Mouse (Mus musculus): ENCODE results near the gene Hrct1. TPM values are rescaled to one million over a fixed set of nuclear protein-coding genes. Genes with fewer than 3 reads are reported as not detected.
A peak's percentile ranks its signal among the peaks of the same experiment; 100 is the strongest.

Hrct1 gene
- total and polyA plus RNA-seq, 3 experiments, result not detected

DNA sequence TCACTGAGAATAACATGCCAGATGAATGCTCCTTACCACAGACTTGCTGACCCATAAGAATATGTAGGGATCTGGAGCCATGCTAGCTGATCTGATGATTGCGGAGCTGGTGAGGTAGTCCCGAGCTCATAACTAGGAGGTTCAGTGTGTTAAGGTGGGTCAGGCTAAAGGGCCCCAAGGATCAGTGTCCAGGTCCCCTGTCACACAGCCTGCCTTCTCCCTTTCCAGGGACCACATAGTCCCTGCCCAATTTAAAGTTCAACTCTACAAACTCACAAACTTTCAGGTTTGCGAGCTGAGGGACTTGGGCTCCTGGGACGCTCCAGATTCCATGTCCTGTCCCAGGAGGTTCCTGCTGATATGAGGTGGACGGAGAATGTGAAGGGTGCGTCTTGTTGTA lies 26.3 kb upstream of the Hrct1 start, which contains the start of gene Olfr70:
Olfr70 (minus strand) TSS at position 101 of the 400 bp plus-strand sequence.
- H3K9ac ChIP-seq (ENCODE audit: insufficient read depth, low read depth), result no peak within 1 kb of the TSS

GRCm38 (mm10) chr4:43703439-43703838 lies 23.5 kb upstream of the Hrct1 start:
- Histone ChIP-seq H3K9me3 (replicated peaks; ENCODE audit: low read length) (no peaks in the 10 kb centered on the region), H3K4me2 (ENCODE audit: insufficient read depth, low read depth, poor library complexity, severe bottlenecking) (no peak overlapping the region), H3K27ac (ENCODE audit: insufficient read depth, low read depth) (no peak overlapping the region), H3K27me3 (replicated peaks) (peaks cover 94% of the 10 kb centered on the region), H3K9ac (ENCODE audit: insufficient read depth, low read depth) (no peak overlapping the region), H3K4me3 (replicated peaks in 1 of 3; ENCODE audit: low read depth in 2 of 3, low read length in 2 of 3, poor library complexity in 1 of 3) (no peak overlapping the region), H3K36me3 (replicated peaks in 1 of 2; ENCODE audit: control insufficient read depth in 1 of 2, insufficient read depth in 1 of 2, low read length in 1 of 2) (no peaks in the 10 kb centered on the region), H3K79me2 (replicated peaks; ENCODE audit: control insufficient read depth, extremely low read depth, insufficient read depth, poor library complexity, severe bottlenecking) (no peaks in the 10 kb centered on the region), H3K4me1 (ENCODE audit: control insufficient read depth in 1 of 2, insufficient read depth in 2 of 2) (no peaks in the 10 kb centered on the region)
- TF ChIP-seq EP300 (IDR thresholded peaks at IDR 0.05; ENCODE audit: low read length) (no peak), BHLHE40 (IDR thresholded peaks at IDR 0.05; ENCODE audit: low read depth, low read length) (no peak), MAZ (IDR thresholded peaks at IDR 0.05; ENCODE audit: low read depth, low read length) (no peak), RCOR1 (conservative IDR thresholded peaks at IDR 0.05; ENCODE audit: low read depth, low read length) (no peak), E2F4 (IDR thresholded peaks at IDR 0.05; ENCODE audit: insufficient replicate concordance, low read depth, low read length) (no peak), CTCF (conservative IDR thresholded peaks at IDR 0.05 in 1 of 2, IDR thresholded peaks at IDR 0.05 in 1 of 2; ENCODE audit: low read depth in 2 of 2, low read length in 2 of 2) (peak; percentile 29 to 46), TCF12 (IDR thresholded peaks at IDR 0.05; ENCODE audit: low read depth, low read length) (no peak), ZC3H11A (IDR thresholded peaks at IDR 0.05; ENCODE audit: low read depth, low read length) (no peak), ZKSCAN1 (IDR thresholded peaks at IDR 0.05; ENCODE audit: borderline replicate concordance, low read depth, low read length) (no peak)
- dilution Hi-C loops (cut with MboI; ENCODE audit: extremely low pct_ligation_motif_present, extremely low pct_unique_long_range_greater_than_20kb, low sequenced_read_pairs) (no loop called here), in situ Hi-C loops (cut with MboI; ENCODE audit: low pct_ligation_motif_present, low pct_unique_long_range_greater_than_20kb, low sequenced_read_pairs) (no loop called here)
- peak; percentile 4 for DNase-seq (ENCODE audit: extremely low read depth)

More for the DNA sequence above, 26.3 kb upstream of the Hrct1 start, which contains the start of gene Olfr70:
- no peaks in the 10 kb centered on the region for H3K4me1 ChIP-seq (ENCODE audit: control insufficient read depth in 1 of 2, insufficient read depth in 2 of 2)
- no peak within 1 kb of the TSS for H3K4me3 ChIP-seq (replicated peaks in 1 of 3; ENCODE audit: low read depth in 2 of 3, low read length in 2 of 3, poor library complexity in 1 of 3)
- no peaks in the 10 kb centered on the region for H3K9me3 ChIP-seq (replicated peaks; ENCODE audit: low read length)
- no peaks in the 10 kb centered on the region for H3K79me2 ChIP-seq (replicated peaks; ENCODE audit: control insufficient read depth, extremely low read depth, insufficient read depth, poor library complexity, severe bottlenecking)
- DNase-seq (ENCODE audit: extremely low read depth), result no peak
- H3K36me3 ChIP-seq (replicated peaks in 1 of 2; ENCODE audit: control insufficient read depth in 1 of 2, insufficient read depth in 1 of 2, low read length in 1 of 2), result no peaks in the 10 kb centered on the region
- TF ChIP-seq CHD1 (IDR thresholded peaks at IDR 0.05; ENCODE audit: low read depth, low read length), result no peak
- TF ChIP-seq EP300 (IDR thresholded peaks at IDR 0.05; ENCODE audit: low read length), result no peak
- TF ChIP-seq ZMIZ1 (IDR thresholded peaks at IDR 0.05; ENCODE audit: low read depth, low read length), result no peak
- no peak for TF ChIP-seq CHD2 (IDR thresholded peaks at IDR 0.05; ENCODE audit: low read length)
- TF ChIP-seq E2F4 (IDR thresholded peaks at IDR 0.05; ENCODE audit: insufficient replicate concordance, low read depth, low read length), result no peak
- no peak for TF ChIP-seq MXI1 (IDR thresholded peaks at IDR 0.05; ENCODE audit: low read depth, low read length)
- TF ChIP-seq PAX5 (IDR thresholded peaks at IDR 0.05; ENCODE audit: low read length), result no peak
- TF ChIP-seq JUN (IDR thresholded peaks at IDR 0.05; ENCODE audit: insufficient read depth, low read depth, low read length), result no peak
- no peak for TF ChIP-seq USF1 (IDR thresholded peaks at IDR 0.05; ENCODE audit: low read depth, low read length)
- no peak for TF ChIP-seq GABPA (IDR thresholded peaks at IDR 0.05; ENCODE audit: insufficient replicate concordance, low read depth, low read length)
- no peak for TF ChIP-seq MAZ (IDR thresholded peaks at IDR 0.05; ENCODE audit: low read depth, low read length)
- TF ChIP-seq ZC3H11A (IDR thresholded peaks at IDR 0.05; ENCODE audit: low read depth, low read length), result no peak
- no peak for TF ChIP-seq MEF2A (IDR thresholded peaks at IDR 0.05; ENCODE audit: borderline replicate concordance, low read depth, low read length)
- TF ChIP-seq NELFE (IDR thresholded peaks at IDR 0.05; ENCODE audit: low read depth, low read length), result no peak
- no peak for TF ChIP-seq SIN3A (IDR thresholded peaks at IDR 0.05; ENCODE audit: low read length)
- TF ChIP-seq ELF1 (IDR thresholded peaks at IDR 0.05; ENCODE audit: low read depth, low read length), result no peak
- H3K27ac ChIP-seq (ENCODE audit: insufficient read depth, low read depth), result no peak within 1 kb of the TSS
- H3K27me3 ChIP-seq (replicated peaks), result peaks cover 94% of the 10 kb centered on the region
- H3K4me2 ChIP-seq (ENCODE audit: insufficient read depth, low read depth, poor library complexity, severe bottlenecking), result no peak within 1 kb of the TSS
- in situ Hi-C loops (cut with MboI; ENCODE audit: low pct_ligation_motif_present, low pct_unique_long_range_greater_than_20kb, low sequenced_read_pairs) (no loop called here), dilution Hi-C loops (cut with MboI; ENCODE audit: extremely low pct_ligation_motif_present, extremely low pct_unique_long_range_greater_than_20kb, low sequenced_read_pairs) (no loop called here)

Data from CH12.LX (cell line).